Mouse (Mus musculus) kidney, postnatal 14 days (tissue): ENCODE results near the gene Nme7.

Experiments
- DNase-seq: peaks from one replicate; pipeline ENCODE4 v3.0.0; 2022; ENCODE audit warnings: mixed read lengths

Nme7 gene

DNA sequence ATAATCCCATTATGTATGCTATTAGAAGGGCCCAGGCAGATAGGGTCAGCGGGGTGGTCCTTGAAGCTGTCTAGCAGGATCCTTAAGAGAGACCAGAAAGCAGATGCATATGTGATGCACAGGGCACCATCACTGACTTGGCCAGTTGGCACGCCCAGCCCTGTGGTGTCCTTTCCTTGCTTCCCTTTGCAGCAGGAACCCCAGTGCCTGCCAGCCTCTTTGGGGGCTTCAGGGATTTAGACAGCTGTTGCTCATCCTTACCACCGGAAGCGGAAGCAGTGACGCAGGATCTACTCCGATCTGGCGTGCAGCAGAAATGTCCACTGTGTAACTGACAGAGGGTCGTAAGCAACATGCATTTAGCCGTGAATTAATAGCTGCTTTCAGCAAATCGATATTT lies 163.5 kb downstream of the Nme7 start:
- no peak for DNase-seq

- DNase-seq, result no peak
Observed at GRCm38 (mm10) chr1:164468329-164468728, 164.4 kb downstream of the Nme7 start.

- DNase-seq, result no peak
Observed at GRCm38 (mm10) chr1:164470985-164471384, 167.1 kb downstream of the Nme7 start.

- peak; percentile 61 for DNase-seq
Observed at GRCm38 (mm10) chr1:164471632-164472031, 167.7 kb downstream of the Nme7 start.

GRCm38 (mm10) chr1:164473398-164473797 lies 169.5 kb downstream of the Nme7 start:
- DNase-seq, result no peak

DNA sequence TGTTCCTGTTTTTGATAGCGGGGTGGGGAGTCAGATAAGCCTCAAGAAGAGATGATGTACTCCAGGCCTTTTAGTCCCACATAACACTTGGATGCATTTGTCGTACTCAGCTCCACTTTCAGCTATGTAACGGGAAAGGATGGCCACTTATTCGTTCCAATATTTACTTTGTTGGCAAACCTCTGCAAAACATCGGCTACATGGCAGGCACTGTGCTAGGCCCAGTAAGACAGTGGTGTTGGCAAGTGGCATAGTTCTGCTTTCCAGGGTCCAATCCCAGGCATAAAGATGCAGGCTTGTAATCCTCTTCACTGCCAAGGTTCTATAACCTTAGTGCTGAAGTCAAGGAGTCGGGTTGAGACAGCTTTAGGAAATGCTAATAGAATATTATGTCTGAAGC lies 170.4 kb downstream of the Nme7 start:
- DNase-seq, result no peak

- no peak for DNase-seq
Observed at GRCm38 (mm10) chr1:164474778-164475511, 171.0 kb downstream of the Nme7 start.

DNA sequence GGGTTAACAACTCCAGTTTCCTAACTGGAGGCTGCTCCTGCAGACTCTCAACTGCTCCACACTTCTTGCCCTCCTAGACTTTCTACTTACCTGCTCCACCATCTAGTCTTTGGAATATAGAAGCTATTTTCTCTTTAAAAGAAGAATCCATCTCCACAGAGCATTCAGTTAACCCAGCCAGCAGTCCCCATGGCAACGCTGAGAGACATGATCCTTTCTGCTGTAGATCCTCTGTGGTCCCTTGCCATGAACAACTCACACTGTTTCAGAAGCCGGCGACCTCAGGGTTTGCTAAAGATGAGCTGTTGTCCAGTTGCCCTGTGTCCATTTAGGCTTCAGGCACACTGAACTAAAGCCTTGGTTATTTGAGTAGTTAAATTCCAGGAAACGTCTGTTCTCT lies 172.0 kb downstream of the Nme7 start:
- no peak for DNase-seq

DNA sequence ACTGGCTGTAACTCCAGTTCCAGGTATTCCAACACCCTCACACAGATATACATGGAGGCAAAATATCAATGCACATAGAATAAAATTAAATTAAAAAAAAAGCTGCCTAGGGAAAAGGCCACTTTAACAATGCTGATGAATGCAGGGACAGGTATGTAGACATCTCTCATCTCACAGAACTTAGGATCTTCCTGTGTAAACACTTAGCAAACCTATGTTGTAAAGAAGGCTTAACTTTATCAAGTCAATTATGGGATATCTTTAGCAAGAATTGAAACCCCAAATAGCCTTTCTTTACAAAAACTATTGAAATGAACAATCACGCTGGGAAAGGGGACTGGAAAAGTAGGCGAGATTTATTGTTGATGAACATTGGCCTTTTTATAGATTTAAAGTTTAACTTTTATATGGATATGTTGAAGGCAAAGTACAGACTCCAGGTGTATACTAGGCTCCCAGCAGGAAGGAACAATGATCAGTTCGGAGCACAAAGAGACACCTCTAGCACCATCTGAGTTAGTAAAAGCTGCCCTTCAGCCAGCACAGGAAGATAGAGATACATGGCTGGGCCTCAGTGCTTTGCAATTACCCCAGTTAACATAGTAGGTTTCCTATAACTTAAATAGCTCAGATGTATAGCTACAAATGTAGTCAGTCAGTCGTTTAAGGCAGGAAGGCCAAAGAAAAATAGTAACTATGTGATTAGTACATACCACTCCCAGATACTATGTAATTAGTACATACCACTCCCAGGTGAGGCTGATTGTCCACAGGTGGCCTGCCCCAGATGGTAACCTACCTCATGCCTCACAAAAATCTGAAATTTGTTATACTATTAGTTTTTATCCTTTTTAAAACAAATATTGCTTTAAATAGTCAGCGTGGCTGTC lies 177.1 kb downstream of the Nme7 start:
- DNase-seq, result no peak

DNA sequence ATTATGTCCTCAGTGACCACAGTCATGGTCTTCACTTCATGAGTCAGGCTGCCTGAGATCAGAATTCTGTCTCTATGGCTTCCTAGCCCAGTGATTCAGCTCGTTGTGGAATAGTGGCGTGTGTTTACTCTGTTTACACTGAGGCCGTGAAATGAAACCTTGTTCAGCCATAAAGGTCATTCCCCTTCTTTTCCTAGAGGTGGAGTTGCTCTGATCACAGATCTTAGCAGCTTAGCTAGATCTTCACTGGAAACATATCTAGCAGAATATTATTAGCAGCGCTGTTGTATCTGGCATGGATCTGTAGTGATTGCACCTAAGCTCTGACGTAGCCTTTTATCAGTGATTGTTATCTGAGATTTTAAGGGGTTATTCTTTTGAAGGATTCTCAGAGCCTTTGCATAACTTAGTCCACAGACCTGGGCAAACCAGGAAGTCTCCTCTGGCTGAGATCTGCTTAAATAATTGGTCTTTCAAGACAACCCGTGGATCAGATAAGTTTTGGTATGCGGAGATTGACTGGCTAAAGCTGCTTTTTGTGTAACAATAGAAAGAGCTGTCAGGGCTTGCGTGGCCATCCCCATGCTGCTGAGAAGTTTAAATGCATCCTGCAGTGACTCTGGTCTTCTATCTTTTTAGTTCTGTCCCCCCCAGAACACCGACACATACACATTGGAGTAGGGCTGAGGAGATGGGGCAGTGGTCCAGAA lies 177.9 kb downstream of the Nme7 start:
- no peak for DNase-seq

- DNase-seq, result no peak
Observed at GRCm38 (mm10) chr1:164482833-164483232, 178.9 kb downstream of the Nme7 start.

DNA sequence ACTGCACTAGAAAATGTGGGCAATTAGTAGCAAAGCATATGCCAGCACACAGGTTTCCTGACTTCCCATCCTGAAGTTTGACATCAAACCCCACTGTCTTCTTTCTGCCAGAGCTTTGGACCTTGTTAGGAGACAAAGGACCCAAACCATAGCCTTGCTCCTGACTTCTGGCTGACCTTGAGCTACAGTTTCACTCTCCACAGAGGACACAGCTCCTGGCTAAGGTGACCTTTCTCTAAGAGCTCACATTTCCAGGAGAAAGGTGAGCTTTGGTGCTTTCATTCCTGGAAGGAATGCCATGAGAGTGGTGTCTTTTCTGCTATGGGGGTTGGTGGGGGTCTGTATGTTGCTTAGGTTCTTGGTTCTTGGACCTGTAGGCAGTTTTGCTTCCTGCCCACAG lies 179.8 kb downstream of the Nme7 start:
- no peak for DNase-seq
